Mouse (Mus musculus) kidney, adult 2 months (tissue): Measurements from ENCODE around the gene Pafah1b2.

Experiments used
- CTCF ChIP-seq: fragments of 200-500 bp; conservative IDR thresholded peaks from 2 replicates; pipeline ENCODE4 v1.5.1; 2011; ENCODE audit warnings: low read depth, mild to moderate bottlenecking, control low read depth, low read length, moderate library complexity, mixed read lengths; ENCODE audit not compliant: insufficient read depth, insufficient read length
- POLR2A ChIP-seq: fragments of 200-500 bp; IDR thresholded peaks from one replicate; pipeline ENCODE4 v1.6.1; 2011; ENCODE audit warnings: low read depth, low read length, control low read depth

- TF ChIP-seq POLR2A (no peak), CTCF (no peak)
Measured at GRCm38 (mm10) chr9:46026058-46026849, 13.8 kb upstream of the Pafah1b2 start.
